ENCODE assay signal across 10 mouse cellular contexts in the genomic region with DNA sequence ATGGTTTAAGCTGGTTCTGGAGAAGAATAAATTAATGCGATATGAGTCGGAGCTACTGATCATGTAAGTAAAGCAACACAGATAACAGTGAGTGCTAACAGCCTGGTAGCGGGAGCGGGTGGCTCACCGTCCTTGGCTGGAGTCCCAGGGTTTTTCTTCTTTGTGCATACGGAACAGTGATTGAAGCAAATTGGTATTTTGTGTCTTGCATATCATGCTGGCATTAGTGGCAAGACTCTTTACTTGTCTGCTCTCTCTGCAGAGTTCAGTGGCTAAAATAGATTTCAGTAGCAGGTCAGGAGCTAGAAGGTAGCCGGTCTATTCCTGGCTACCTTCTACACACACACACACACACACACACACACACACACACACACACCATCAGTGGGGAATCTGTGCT. TPM values are rescaled to one million over a fixed set of nuclear protein-coding genes. Genes with fewer than 3 reads are reported as not detected.
A peak's percentile ranks its signal among the peaks of the same experiment; 100 is the strongest.
DNase-seq lines count a peak whose midpoint lies in the region.
"Had no signal": no experiment of that assay in that cellular context is flagged by ENCODE, and none has a peak within 500 bp of the region (broad histone marks: within the 10 kb centered on the region; RNA-seq: fewer than 3 reads in every experiment).

No protein-coding gene starts in this region.

- no peak overlapping the region for H3K4me3 ChIP-seq in embryonic facial prominence, embryonic 10.5 days
- H3K4me3 ChIP-seq: neural tube, embryonic 12.5 days had no signal

- intact Hi-C loops in left cerebral cortex, postnatal 14 days (cut with DNase I) = no loop called here

- DNase-seq in left cerebral cortex, postnatal 14 days (ENCODE audit: low spot score in 2 of 2) = peak; percentile 45 to 47
- DNase-seq in left cerebral cortex, adult 11 months (ENCODE audit: low spot score) = no peak
- peak; percentile 15 for DNase-seq in adipocyte (ENCODE audit: low spot score)
- DNase-seq in adrenal gland, postnatal 36 days = peak; percentile 89 to 90
- peak; percentile 58 for DNase-seq in heart, postnatal 4 days
- DNase-seq in c-Kit-positive CD71-positive TER-119-positive erythroid progenitor cells, embryonic 14.5 days (ENCODE audit: low spot score) = no peak
- no peak for DNase-seq in embryonic facial prominence, embryonic 10.5 days (ENCODE audit: low spot score)
- DNase-seq in thymus, postnatal 25 days = no peak

- no peak overlapping the region for H3K27ac ChIP-seq in embryonic facial prominence, embryonic 10.5 days (replicated peaks)
- H3K27ac ChIP-seq: neural tube, embryonic 12.5 days had no signal

- no peaks in the 10 kb centered on the region for H3K9me3 ChIP-seq in embryonic facial prominence, embryonic 10.5 days
- H3K9me3 ChIP-seq: neural tube, embryonic 12.5 days had no signal

- H3K36me3 ChIP-seq in embryonic facial prominence, embryonic 10.5 days (replicated peaks) = no peaks in the 10 kb centered on the region
- H3K36me3 ChIP-seq: G1E; neural tube, embryonic 12.5 days had no signal

- peaks cover 23% of the 10 kb centered on the region for H3K4me1 ChIP-seq in embryonic facial prominence, embryonic 10.5 days
- H3K4me1 ChIP-seq: neural tube, embryonic 12.5 days had no signal

- H3K27me3 ChIP-seq in embryonic facial prominence, embryonic 10.5 days (replicated peaks; ENCODE audit: low read depth, poor library complexity, severe bottlenecking) = no peaks in the 10 kb centered on the region
- H3K27me3 ChIP-seq: neural tube, embryonic 12.5 days had no signal

- 94% methylated on average over 7 of the region's 7 CpGs for WGBS in embryonic facial prominence, embryonic 10.5 days

RNA-seq across cellular contexts. Expression of a gene that starts 19.7 kb away (rescaled TPM):
- 10 to 100 TPM; 48.0 to 51.9 TPM for total RNA-seq in left cerebral cortex, postnatal 14 days (2021)
- 100 to 1,000 TPM in 1 of 2 experiments, 10 to 100 TPM in 1; 98.6 to 107 TPM for total RNA-seq in adrenal gland, postnatal 36 days (2021)
- total RNA-seq in heart, postnatal 4 days (2021) = 100 to 1,000 TPM; 115 to 118 TPM
- 62.7 and 70.3 TPM in 2 replicates for polyA plus RNA-seq in embryonic facial prominence, embryonic 10.5 days (2016; fragmentation: Nextera tagmentation; extraction: Ambion mirVana)
- polyA plus RNA-seq: G1E had no signal

Comparison
In these comparisons a context has a peak if more than half of its experiments do, and no peak if none do; other contexts are left out.
1. DNase-seq: peak in left cerebral cortex, postnatal 14 days (2 of 2), adipocyte (single experiment), adrenal gland, postnatal 36 days (2 of 2) and heart, postnatal 4 days (single experiment); none in left cerebral cortex, adult 11 months (single experiment), c-Kit-positive CD71-positive TER-119-positive erythroid progenitor cells, embryonic 14.5 days (single experiment), embryonic facial prominence, embryonic 10.5 days (single experiment) and thymus, postnatal 25 days (single experiment).